Mouse (Mus musculus): ENCODE data around the gene Cped1.

The Cped1 gene

DNA sequence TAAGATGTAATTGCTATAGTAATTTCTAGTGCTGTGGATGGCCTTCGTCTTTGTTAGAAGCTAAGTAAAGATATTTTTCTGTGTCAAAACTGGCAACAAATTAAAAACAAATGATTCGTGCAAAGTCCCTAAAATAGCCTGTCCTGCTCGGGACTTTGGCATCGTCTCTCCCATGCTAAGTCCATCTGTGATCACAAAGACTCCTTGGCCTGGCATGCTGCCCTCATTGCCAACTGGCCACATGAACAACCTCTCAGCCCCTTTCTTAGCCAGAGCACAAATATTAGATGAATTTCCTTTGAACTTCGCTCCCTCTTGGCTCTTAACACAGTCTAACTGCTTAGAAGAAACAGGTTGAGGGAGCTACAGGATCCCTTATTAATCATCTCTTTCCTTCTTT is 171.7 kb downstream of the Cped1 start:
- no peak for DNase-seq (ENCODE audit: low spot score in 2 of 2)

DNA sequence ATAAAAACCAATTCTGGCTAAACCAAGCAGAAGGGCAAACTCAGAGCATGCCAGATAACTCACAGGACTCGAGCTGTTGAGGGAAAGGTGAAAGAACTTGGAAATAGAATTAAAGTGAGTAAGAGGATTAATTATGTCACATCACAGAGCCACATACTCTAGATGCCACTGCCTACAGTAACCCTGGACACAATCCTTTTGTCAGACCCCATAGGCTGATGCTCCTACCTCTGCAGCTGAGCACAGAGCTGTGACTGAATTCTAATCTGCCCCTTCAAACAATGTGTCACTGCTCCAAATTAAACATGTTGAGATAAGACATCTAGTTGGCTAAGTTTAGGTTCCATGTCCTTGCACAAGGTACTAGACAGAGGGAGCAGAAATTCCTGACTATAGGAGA is 176.2 kb downstream of the Cped1 start:
- no peak for DNase-seq (ENCODE audit: low spot score in 2 of 2)

DNA sequence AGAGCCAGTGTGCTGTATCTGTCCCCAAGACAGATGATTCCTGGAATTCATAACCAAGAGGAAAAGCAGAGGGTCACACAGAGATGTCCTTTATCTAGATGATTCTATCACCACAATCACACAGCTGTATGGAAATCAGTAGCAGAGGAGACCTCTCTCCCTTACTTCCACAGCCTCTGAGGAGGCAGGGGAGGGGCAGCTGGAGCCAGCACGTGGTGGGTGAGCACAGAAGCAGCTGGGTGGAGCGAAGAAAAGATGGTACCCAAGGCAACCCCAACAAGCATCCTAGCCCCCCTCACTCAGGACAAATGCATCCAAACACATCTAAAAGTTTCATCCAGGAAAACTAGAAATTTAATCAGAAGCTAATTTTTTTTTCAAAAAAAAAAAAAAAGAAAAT is 182.7 kb downstream of the Cped1 start:
- no peak for DNase-seq (ENCODE audit: low spot score in 2 of 2)

DNA sequence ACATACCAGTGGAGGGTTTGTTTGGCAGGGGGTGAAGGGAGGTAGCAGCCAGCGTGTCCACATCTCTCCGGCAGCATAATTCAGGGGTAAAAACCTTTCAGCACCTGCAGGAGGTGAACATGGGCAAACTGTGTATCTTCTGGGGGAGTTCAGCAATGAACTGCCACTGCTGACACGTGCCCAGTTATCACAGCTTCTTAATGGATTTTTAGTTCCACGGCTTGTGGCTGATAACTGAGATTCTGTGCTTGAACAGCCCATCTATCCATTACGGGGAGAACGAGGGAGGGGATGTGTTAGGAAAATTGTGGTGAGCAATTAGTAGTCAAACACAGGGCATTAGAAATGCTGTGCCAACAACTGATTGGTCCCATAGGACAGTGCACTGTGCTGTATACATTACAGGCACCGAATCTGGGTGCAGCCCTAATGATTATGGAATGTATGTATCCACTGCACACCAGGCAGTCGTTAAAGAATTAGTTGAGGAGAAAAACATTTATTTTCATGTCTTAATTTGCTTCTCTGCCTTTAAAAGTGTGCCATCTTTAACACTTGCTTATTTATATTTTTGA is 193.1 kb downstream of the Cped1 start:
- DNase-seq (ENCODE audit: low spot score in 2 of 2) = no peak

DNA sequence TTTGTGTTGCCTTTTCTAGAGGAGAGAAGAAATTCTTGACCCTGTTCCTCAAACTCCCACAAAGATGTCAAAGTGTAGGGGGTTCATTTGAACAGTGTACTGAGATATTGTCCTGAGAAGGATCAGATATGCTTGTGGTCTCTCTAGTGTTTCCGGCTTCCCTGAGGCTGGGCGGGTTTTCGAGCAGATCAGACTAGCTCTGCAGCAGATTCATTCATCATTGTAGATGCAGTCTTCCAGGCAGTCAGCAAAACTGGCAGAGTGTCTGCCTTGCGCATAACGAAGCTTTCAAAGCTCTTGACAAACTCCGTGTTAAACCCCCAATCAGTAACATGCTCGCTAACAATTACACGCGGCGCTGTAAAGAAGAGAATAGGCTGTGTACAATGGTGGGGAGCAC is 194.6 kb downstream of the Cped1 start:
- DNase-seq (ENCODE audit: low spot score in 2 of 2) = no peak

DNA sequence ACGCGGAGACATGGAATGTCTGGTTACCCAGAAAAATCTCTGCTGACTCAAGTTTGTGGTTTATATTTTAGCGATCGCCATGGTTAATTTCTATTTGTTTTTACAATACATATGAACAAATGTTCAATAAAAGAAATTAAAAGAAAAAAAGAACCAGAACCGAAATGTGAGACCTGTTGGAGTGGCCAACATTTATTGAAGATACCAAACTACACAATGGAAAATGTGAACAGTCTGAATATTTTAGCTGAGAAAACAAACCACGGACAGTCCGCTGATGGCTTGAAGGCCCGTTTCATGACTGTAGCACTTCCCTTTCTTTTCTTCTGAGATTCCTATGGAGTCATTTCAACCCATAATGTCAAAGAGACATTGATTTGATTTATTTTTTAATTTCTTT is 201.3 kb downstream of the Cped1 start:
- no peak for DNase-seq (ENCODE audit: low spot score in 2 of 2)

DNA sequence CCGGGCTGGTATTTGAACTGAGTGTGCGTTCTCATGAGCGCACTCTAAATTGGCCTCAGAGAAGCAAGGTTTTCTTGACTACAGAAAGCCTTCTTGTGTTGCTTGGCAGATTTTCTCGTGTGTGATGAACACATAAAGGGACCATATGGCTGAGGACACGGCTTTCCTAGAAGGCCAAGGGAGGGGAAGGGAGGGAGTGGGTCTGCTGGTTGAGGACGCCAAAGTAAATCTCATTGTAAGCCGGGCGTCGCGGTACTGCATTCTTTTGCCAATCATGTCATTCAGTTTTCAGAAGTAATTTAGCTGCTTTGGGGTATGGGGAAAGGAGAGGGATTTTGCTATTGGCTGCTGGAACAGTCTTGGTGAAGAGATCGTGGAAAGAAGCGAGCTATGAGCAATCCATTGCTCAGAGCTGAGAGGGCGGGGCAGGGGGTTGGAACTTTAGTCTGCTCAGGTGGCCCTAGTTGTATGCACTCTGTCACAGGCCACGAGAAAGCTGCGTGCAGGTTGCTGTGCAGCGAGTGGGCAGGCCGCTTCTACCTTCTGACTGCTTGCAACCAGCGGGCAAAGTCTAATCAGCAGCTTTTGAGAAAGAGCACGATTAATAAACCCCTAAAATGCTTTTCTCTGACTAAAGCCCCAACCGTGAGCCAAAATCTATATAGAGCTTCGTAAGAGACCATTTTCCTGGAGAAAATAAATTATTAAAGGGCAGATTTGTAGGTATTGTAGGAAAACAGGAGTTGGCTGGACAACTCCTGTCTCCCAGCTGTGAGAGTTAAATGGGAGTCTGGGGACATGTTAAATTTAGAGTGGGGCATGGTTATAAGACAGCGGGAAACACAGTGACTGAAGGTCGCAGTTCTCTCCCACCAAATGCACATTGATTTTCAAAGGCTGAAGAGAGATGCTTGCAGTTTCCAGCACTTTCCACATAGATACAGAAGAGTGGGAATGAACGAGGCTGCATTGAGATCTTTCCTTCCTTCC is 203.9 kb downstream of the Cped1 start:
- no peak for DNase-seq (ENCODE audit: low spot score in 2 of 2)

DNA sequence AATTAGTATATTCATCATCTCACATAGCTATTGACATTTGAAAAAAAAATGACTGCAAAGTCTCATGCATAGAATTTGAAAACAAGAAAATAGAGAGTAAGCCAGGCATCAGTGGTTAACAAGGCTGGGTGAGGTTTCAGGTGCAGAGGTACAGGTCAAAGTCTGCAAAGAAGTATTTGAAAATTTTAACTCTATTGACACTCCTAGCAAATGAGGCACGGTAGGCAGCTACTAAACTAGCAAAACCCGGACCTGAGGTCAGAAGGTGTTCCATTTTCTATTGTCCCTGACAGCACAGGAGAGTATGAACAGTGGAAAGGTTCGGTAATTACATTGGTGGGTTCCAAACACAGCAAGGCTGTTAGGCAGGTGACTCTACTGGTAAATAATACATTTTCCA is 212.9 kb downstream of the Cped1 start:
- no peak for DNase-seq (ENCODE audit: low spot score in 2 of 2)

DNA sequence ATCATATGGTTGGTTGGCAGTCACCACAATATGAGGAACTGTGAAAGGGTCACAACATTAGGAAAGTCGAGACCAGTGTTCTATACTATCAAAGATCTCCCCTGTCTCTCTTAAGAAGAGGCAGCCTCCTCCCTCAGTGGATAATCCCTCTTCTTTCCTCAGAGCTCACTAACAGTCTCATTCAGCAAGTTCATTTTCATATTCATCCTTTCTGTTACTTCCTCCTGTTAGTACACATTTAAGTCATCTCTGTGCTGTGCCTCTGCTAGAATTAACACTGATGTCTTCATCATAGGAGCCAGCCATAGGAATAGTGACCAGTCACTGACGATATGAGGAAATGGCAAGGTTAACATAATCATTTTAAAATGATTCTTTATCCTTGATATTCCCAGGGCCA is 213.8 kb downstream of the Cped1 start:
- DNase-seq (ENCODE audit: low spot score in 2 of 2) = no peak

DNA sequence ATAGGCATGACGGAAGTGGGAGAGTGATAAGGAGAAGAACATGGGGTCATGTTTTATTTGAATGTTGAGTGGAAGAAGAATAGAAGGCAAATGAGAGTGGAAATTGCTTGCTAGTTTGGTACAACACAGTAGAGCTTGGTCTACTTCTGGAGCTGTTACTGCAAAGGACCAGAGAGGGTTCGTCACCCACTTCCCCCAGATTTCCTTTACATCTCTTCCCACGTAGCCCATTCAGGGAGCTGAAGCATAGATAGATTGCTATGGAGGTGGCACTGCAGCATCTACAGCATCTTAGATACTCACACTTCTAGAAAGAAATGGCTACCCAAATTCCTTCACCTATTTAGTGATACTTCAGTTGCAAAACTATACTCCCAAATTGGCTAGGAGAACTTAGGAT is 214.4 kb downstream of the Cped1 start:
- no peak for DNase-seq (ENCODE audit: low spot score in 2 of 2)

DNA sequence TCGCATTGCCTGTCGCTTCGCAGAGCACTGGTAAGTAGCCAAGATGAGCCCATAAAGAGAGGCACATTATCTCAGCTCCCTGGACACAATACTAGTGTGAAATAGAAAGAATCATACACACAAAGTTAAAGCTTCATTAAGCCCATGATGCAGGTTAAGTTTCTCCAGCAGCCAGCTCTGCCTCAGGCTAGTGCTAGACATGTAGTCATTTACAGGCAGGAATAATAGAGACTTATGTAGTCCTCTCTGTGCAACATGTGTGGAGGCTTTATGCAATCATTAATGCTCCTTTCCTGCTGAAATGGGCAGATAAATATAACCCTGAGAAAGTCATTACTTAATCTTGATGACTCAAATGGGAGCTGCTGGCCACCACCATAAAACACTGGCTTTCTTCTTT is 216.2 kb downstream of the Cped1 start:
- DNase-seq (ENCODE audit: low spot score in 2 of 2) = no peak

DNA sequence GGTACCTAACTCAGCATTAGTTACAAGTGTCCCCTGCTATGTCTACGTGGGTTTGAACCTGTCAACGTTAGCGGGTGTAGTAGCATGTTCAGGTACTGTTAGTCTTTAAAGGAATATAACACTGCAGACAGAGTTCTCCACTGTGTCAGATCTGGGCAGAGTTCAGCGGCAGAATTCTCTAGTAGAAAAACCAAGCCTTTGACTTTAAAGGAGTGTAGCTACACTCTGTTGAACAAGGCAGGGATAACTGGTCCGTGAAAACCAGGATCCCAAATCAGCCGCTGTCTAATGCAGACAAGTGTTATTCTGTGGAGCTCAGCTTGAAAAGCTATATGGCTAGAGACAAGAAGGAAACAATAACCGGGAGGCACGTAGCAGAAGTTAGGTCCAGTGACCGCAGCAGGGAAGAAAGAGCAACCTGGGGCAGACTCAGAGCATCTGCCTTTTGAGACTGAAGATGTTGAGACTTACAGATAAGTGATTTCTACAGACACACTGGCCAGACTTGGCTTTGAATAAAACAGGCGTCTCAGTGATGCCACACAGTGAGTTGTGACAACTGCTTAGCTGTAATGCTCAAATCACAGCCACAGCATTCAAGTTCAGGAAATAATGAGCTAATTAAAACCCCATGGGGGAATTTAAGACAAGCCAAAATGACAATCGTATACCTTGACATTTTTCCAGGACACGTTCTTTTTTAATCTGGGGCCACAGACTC is 219.5 kb downstream of the Cped1 start:
- DNase-seq (ENCODE audit: low spot score in 2 of 2) = no peak

DNA sequence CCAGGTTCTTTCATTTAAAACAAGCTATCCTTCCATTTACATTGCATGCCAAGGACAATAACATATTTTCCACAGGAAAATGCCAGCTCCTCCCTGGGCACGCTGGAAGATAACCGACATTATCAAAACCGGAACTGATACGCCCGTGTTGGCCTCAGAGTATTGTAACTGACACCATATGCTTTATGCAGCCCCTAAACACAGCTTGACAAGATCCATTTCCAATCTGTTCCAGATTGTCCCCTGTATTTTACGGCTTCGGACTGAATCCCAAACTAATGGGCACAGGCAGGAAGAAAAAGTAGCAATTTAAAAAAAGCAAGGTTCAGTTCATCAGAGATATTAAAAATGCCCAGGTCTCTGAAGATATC is 220.0 kb downstream of the Cped1 start:
- DNase-seq (ENCODE audit: low spot score in 2 of 2) = no peak

DNA sequence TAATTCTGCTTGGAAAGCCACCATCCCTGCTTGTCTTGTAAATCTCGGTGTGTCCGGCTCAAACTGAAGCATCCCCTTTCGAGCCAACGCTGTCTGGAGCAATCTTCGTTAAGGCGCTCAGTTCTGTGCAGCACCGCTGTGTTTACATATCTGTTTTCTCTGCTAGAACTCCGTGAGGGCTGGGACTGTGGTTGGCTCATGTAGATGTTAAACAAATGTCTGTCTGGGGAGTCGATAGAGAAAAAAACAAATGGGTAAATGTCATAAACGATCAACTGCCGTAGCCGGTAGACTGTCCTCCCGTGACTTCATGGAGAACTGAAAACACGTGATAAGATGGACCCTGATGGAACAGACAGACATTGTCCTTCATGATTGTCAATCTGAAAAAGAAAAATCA is 220.5 kb downstream of the Cped1 start:
- no peak for DNase-seq (ENCODE audit: low spot score in 2 of 2)

DNA sequence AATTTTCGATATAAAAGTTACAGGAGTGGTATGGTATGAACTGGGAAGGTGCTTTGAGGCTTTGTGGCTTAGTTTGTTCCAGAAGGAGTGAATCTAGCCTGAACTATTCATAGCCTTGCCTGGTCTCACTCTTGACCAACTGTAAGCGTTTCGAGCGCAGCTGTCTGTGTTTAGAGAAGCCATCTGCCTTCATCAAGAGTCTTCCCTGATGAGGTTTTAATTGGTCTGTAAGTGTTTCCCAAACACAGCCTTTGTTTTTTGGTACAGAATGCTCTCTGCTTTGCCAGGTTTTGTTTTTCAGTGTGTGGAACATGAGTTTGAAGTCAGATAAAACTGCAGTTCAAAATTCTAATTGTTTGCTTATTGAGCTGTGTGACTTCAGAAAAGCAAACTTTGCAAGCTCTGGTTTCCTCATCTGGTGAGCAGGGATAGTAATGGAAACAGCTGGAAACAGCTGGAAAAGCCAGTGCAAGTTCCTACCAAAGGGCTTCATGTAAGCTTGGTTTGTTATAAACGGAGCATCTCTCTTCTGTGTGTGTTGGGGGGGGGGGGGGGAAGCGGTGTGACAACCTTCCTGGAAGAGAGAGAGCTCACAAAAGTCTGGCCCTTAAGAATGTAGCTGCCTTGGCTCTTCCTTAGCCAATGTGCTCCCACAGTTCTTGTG is 221.0 kb downstream of the Cped1 start:
- no peak for DNase-seq (ENCODE audit: low spot score in 2 of 2)

DNA sequence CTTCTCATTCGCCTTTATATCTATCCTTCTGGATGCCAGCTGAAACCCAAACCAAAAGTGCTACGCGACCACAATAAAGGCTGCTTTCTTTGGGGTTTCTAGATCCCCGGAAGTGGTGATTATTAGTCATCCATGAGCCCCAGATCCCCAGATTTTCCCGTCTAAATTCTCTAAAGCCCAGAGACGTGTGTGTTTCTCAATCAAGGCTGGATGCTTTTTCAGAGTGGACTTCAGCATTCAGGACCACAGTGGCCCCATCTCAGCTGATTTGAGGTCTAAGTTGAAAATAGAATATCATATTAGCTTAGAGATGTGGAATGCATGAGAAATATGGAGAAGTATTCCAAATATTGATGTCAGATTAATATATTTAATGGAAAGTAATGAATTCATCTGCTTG is 226.4 kb downstream of the Cped1 start:
- no peak for DNase-seq (ENCODE audit: low spot score in 2 of 2)

DNA sequence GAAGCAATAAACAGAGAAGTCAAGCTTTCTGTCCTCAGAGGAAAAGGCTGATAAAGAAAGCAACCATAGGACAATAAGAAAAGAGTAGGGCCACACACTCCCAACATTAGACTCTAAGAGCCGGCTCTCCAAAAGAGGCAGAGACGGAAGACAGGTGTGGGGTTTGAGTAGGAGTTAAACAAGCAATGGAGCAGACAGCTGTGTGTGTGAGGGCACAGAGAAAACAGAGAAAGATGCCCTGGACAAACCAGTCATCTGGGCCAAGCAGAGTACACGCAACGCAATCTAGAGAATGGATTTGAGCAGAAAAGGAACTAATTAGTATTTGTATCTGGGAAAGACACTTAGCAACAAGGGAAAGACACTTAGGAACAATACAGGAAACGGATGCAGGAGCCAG is 227.5 kb downstream of the Cped1 start:
- DNase-seq (ENCODE audit: low spot score in 2 of 2) = no peak

DNA sequence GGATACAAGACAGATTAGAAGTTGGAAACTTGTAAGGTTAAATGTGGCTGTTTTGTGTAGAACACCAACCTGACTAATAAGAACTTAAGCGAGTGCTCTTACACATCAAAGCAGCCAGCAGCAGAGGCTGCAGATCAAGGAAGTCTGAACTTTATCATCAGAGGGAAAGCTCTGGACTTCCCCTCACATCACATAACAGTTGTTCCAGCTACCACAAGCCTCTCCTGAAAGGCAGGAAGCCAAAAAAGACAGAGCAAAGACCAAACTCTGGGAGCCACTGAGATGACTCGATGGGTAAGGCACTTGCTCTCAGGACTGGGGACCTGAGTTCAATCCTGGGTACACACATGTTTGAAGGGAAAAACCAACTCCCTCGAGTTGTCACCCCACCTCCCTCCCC is 228.1 kb downstream of the Cped1 start:
- DNase-seq (ENCODE audit: low spot score in 2 of 2) = no peak

DNA sequence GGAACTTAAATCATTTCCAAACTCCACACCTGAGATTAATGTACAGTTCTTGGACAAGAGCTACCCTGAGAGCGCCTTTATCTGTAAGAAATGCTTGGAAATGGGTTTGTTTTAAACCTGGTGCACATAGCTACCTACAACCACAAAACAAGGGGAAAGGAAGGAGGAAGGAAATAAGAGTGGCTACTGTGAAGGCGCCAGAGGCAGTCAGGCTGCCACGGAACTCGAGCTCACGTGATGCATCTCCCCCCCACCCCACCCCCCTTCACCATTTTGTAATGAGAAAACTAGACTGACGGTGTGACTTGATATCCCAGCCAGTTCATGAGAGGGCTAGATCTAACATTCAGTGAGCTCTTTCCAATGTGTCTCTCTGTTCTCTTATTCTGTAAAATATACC is 228.9 kb downstream of the Cped1 start:
- DNase-seq (ENCODE audit: low spot score in 2 of 2) = no peak

DNA sequence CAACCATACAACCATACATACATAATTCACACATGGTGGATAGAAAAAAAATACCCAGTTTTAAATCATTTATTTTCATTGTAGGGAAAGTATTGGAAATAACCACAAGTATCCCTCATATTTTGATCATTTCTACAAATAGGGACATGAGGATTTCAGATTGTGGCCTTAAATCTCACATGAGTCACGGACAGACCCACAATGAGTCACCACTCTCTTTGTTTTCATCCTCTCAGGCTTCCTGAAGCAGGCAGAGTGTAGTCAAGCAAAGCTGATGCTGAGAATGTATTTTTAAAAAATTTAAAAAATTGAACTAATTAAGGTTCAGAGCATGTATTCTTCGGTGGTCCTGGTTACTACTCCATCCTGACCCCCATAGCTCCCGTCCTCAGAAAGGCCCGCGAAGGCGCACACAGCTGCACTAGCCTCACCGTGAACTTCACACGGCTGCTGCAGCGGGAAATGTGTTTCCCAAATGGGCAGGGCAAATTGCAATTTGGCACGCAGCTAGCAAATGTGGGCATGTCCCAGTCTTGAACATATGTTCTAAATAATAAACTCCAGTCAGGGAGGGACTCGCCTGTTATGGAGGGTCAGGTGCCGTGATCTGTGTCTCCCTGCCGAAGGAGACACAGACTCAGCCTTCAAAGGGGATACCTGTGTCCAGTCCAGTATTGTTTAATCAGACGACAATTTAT is 230.7 kb downstream of the Cped1 start:
- DNase-seq (ENCODE audit: low spot score in 2 of 2) = no peak

DNA sequence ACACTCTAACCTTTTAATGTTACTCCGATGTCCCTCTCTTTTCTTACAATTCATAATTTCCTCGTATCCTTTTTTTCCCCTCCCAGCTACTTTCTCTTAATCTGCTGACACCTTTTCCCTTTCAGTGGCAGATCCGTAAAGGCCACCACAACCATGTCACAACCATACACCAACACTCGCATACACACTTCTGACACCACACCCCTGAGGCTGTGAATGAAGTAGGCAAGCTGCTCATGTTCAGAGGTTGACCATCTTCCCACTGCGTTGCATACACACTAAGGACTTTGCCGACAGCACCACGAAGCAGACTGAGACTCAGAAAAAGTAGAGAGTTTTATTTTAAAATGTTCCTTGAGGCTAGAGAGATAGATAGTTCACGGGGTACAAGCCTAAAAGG is 235.4 kb downstream of the Cped1 start:
- no peak for DNase-seq (ENCODE audit: low spot score in 2 of 2)

DNA sequence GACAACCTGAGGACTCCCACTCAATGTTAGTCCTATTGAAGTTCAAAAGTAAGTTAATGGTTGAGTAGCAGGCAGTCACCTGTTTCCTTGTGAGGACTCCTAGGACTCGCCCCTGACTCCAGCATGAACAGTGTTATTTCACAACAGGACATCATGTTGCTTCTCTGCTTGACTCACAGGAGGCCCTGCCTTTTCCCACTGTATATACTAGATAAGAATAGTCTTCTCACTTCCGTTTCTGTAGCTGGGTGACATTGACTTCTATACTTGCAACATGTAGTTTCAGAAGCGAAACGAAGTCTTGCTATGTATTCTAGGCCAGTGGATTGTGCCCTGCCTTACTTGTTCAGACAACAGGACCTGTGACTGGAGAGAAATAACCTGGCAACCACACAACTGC is 236.4 kb downstream of the Cped1 start:
- DNase-seq (ENCODE audit: low spot score in 2 of 2) = no peak
